ENCODE assay signal across 18 mouse cellular contexts in the genomic region with DNA sequence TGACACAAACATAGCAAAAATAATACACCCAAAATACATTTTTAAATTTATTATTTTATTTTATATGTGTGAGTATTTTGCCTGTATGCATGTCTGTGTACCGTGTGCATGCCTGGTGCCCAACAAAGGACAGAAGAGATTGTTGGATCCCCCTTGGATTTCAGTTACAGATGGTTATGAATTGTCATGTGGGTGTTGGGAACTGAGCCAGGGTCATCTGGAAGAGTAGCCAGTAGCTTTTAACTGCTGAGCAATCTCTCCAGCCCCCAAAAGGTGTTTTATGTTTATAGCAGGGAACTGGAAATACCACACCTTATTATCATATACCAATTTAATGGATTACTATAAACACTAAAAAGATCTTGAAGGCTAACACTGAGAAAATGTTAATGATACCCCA.
"Had no signal": no experiment of that assay in that cellular context is flagged by ENCODE, and none has a peak within 500 bp of the region (broad histone marks: within the 10 kb centered on the region; RNA-seq: fewer than 3 reads in every experiment).

No protein-coding gene starts in this region.

- H3K4me2 ChIP-seq: lung, embryonic 14.5 days; midbrain, embryonic 12.5 days; midbrain, embryonic 15.5 days; neural tube, embryonic 13.5 days; neural tube, embryonic 15.5 days had no signal

- H3K27ac ChIP-seq: midbrain, embryonic 10.5 days; midbrain, embryonic 12.5 days; midbrain, embryonic 15.5 days; neural tube, embryonic 13.5 days; neural tube, embryonic 15.5 days had no signal

- H3K27me3 ChIP-seq: midbrain, embryonic 12.5 days; midbrain, embryonic 15.5 days; neural tube, embryonic 13.5 days; neural tube, embryonic 15.5 days had no signal

- H3K4me3 ChIP-seq: midbrain, embryonic 10.5 days; midbrain, embryonic 12.5 days; midbrain, embryonic 15.5 days; myocyte; neural tube, embryonic 13.5 days; neural tube, embryonic 15.5 days had no signal

- H3K9me3 ChIP-seq: midbrain, embryonic 10.5 days; midbrain, embryonic 12.5 days; midbrain, embryonic 15.5 days; neural tube, embryonic 13.5 days; neural tube, embryonic 15.5 days had no signal

- ATAC-seq: midbrain, embryonic 15.5 days had no signal

- H3K4me1 ChIP-seq: midbrain, embryonic 12.5 days; midbrain, embryonic 15.5 days; neural tube, embryonic 15.5 days had no signal

- H3K9ac ChIP-seq: lung, embryonic 14.5 days; midbrain, embryonic 12.5 days; midbrain, embryonic 15.5 days; neural tube, embryonic 13.5 days; neural tube, embryonic 15.5 days had no signal

- DNase-seq: lung, adult 18-20 months; lung, embryonic 14.5 days; lung, postnatal 10 days; lung, postnatal 4 days; retina, postnatal 1 day; right cerebral cortex, adult 18-20 months; right cerebral cortex, postnatal 25 days; right cerebral cortex, postnatal 4 days; spleen, adult 18-20 months; thymus, adult 18-20 months; thymus, postnatal 14 days; thymus, postnatal 36 days had no signal
